Mouse (Mus musculus) forebrain, embryonic 16.5 days (tissue): ENCODE results near the gene Sipa1l1. TPM values are rescaled to one million over a fixed set of nuclear protein-coding genes. Genes with fewer than 3 reads are reported as not detected.
A peak's percentile ranks its signal among the peaks of the same experiment; 100 is the strongest.

ENCODE experiments used
- ATAC-seq: fragments of 200-750 bp; cut with Nextera tagmentation; 2 replicates; pipeline ENCODE4 v1.8.0; 2017; ENCODE audit warnings: mild to moderate bottlenecking, moderate library complexity
- H3K27ac ChIP-seq: fragments of 300-500 bp; sonication (generic); 2 replicates; pipeline ENCODE4 v1.5.1; 2014; ENCODE audit warnings: low read length, control low read depth
- H3K27me3 ChIP-seq: fragments of 300-500 bp; sonication (generic); replicated peaks from 2 replicates; pipeline ENCODE4 v1.6.1; 2014; ENCODE audit warnings: low read length; ENCODE audit not compliant: control insufficient read depth, insufficient read depth
- H3K36me3 ChIP-seq: fragments of 300-500 bp; sonication (generic); 2 replicates; pipeline ENCODE4 v1.6.1; 2014; ENCODE audit not compliant: control insufficient read depth, insufficient read depth
- H3K4me1 ChIP-seq: fragments of 300-500 bp; sonication (generic); replicated peaks from 2 replicates; pipeline ENCODE4 v1.6.1; 2014; ENCODE audit warnings: low read length; ENCODE audit not compliant: control insufficient read depth, insufficient read depth
- H3K4me2 ChIP-seq: fragments of 300-500 bp; sonication (generic); 2 replicates; pipeline ENCODE4 v1.6.1; 2014; ENCODE audit warnings: mild to moderate bottlenecking, low read length, control low read depth
- H3K4me3 ChIP-seq: fragments of 300-500 bp; sonication (generic); replicated peaks from 2 replicates; pipeline ENCODE4 v1.5.1; 2014; ENCODE audit warnings: mild to moderate bottlenecking, low read length, control low read depth
- H3K9ac ChIP-seq: fragments of 300-500 bp; sonication (generic); replicated peaks from 2 replicates; pipeline ENCODE4 v1.6.1; 2014; ENCODE audit warnings: low read depth, low read length, control low read depth
- H3K9me3 ChIP-seq: fragments of 300-500 bp; sonication (generic); 2 replicates; pipeline ENCODE4 v1.6.1; 2016; ENCODE audit warnings: low read length; ENCODE audit not compliant: control insufficient read depth
- WGBS: fragments of 180-500 bp; shearing (Covaris S2); extraction: QIAGEN DNeasy Blood & Tissue Kit; methylation state at CpG from one replicate; pipeline ENCODE4 v1.1.7; 2014; 5-methylcytosine and 5-hydroxymethylcytosine counted together
- polyA plus RNA-seq: library from polyadenylated mRNA; unstranded; fragments of >200 nt; fragmentation: Nextera tagmentation; extraction: Ambion mirVana; gene quantifications from 2 replicates; pipeline ENCODE4 v1.2.1, GENCODE M21; 2015

The Sipa1l1 gene
- polyA plus RNA-seq, 1 experiment from 2014 or later: 26.8 TPM

GRCm38 (mm10) chr12:82340196-82340918 lies 171.2 kb downstream of the Sipa1l1 start:
- H3K9me3 ChIP-seq: no peaks in the 10 kb centered on the region
- H3K27me3 ChIP-seq: no peaks in the 10 kb centered on the region
- H3K4me2 ChIP-seq: peak overlapping the region; percentile 62
- 74% methylated on average over 6 of the region's 6 CpGs for WGBS
- H3K27ac ChIP-seq: no peak overlapping the region
- no peaks in the 10 kb centered on the region for H3K36me3 ChIP-seq
- H3K9ac ChIP-seq: no peak overlapping the region
- ATAC-seq: no peak
- H3K4me1 ChIP-seq: peaks cover 14% of the 10 kb centered on the region
- H3K4me3 ChIP-seq: no peak overlapping the region; the same call in 1 of the 2 replicates

- no peaks in the 10 kb centered on the region for H3K36me3 ChIP-seq
- peaks cover 11% of the 10 kb centered on the region for H3K4me1 ChIP-seq
- ATAC-seq: no peak
- no peak overlapping the region for H3K4me3 ChIP-seq
- H3K4me2 ChIP-seq: no peak overlapping the region
- H3K27ac ChIP-seq: no peak overlapping the region
- no peak overlapping the region for H3K9ac ChIP-seq
- 98% methylated on average over 8 of the region's 8 CpGs for WGBS
- no peaks in the 10 kb centered on the region for H3K9me3 ChIP-seq
- no peaks in the 10 kb centered on the region for H3K27me3 ChIP-seq
Measured at GRCm38 (mm10) chr12:82341181-82341580, 172.1 kb downstream of the Sipa1l1 start.

- Histone ChIP-seq H3K4me2 (no peak overlapping the region), H3K27me3 (no peaks in the 10 kb centered on the region), H3K4me1 (peaks cover 11% of the 10 kb centered on the region), H3K9ac (no peak overlapping the region), H3K9me3 (no peaks in the 10 kb centered on the region), H3K27ac (no peak overlapping the region), H3K4me3 (no peak overlapping the region), H3K36me3 (no peaks in the 10 kb centered on the region)
- ATAC-seq: no peak
- 98% methylated on average over 9 of the region's 9 CpGs for WGBS
Measured at GRCm38 (mm10) chr12:82341696-82342095, 172.6 kb downstream of the Sipa1l1 start.

- Histone ChIP-seq H3K36me3 (no peaks in the 10 kb centered on the region), H3K27ac (no peak overlapping the region), H3K27me3 (no peaks in the 10 kb centered on the region), H3K9ac (no peak overlapping the region), H3K4me1 (0 out of 2 replicates have a peak, but pooled peaks cover 6% of the 10 kb centered on the region), H3K4me3 (no peak overlapping the region), H3K9me3 (no peaks in the 10 kb centered on the region), H3K4me2 (no peak overlapping the region)
- ATAC-seq: no peak
- 93% methylated on average over 11 of the region's 11 CpGs for WGBS
Measured at GRCm38 (mm10) chr12:82350082-82350481, 181.0 kb downstream of the Sipa1l1 start.

GRCm38 (mm10) chr12:82350891-82351290 lies 181.8 kb downstream of the Sipa1l1 start:
- 58% methylated on average over 6 of the region's 6 CpGs for WGBS
- H3K27me3 ChIP-seq: no peaks in the 10 kb centered on the region
- H3K4me3 ChIP-seq: no peak overlapping the region
- ATAC-seq: no peak
- H3K9ac ChIP-seq: no peak overlapping the region
- no peak overlapping the region for H3K4me2 ChIP-seq
- 0 out of 2 replicates have a peak, but pooled peaks cover 6% of the 10 kb centered on the region for H3K4me1 ChIP-seq
- H3K27ac ChIP-seq: no peak overlapping the region
- no peaks in the 10 kb centered on the region for H3K36me3 ChIP-seq
- no peaks in the 10 kb centered on the region for H3K9me3 ChIP-seq

- no peak overlapping the region for H3K27ac ChIP-seq
- 82% methylated on average over 2 of the region's 2 CpGs for WGBS
- 0 out of 2 replicates have a peak, but pooled peaks cover 3% of the 10 kb centered on the region for H3K4me1 ChIP-seq
- no peak overlapping the region for H3K4me3 ChIP-seq
- no peak overlapping the region for H3K4me2 ChIP-seq
- H3K9ac ChIP-seq: no peak overlapping the region
- no peaks in the 10 kb centered on the region for H3K27me3 ChIP-seq
- H3K9me3 ChIP-seq: no peaks in the 10 kb centered on the region
- no peak for ATAC-seq
- no peaks in the 10 kb centered on the region; the same call in 1 of the 2 replicates for H3K36me3 ChIP-seq
Measured at GRCm38 (mm10) chr12:82353660-82354059, 184.5 kb downstream of the Sipa1l1 start.

- H3K27me3 ChIP-seq: no peaks in the 10 kb centered on the region
- no peaks in the 10 kb centered on the region for H3K9me3 ChIP-seq
- ATAC-seq: no peak
- 82% methylated on average over 10 of the region's 10 CpGs for WGBS
- H3K4me1 ChIP-seq: 0 out of 2 replicates have a peak, but pooled peaks cover 3% of the 10 kb centered on the region
- H3K36me3 ChIP-seq: no peaks in the 10 kb centered on the region; the same call in 1 of the 2 replicates
- H3K27ac ChIP-seq: no peak overlapping the region
- H3K4me2 ChIP-seq: no peak overlapping the region
- H3K4me3 ChIP-seq: no peak overlapping the region
- no peak overlapping the region for H3K9ac ChIP-seq
Measured at GRCm38 (mm10) chr12:82355419-82356149, 186.5 kb downstream of the Sipa1l1 start.

- Histone ChIP-seq H3K4me2 (no peak overlapping the region), H3K4me3 (no peak overlapping the region), H3K9ac (no peak overlapping the region), H3K27ac (no peak overlapping the region), H3K9me3 (no peaks in the 10 kb centered on the region), H3K36me3 (no peaks in the 10 kb centered on the region; the same call in 1 of the 2 replicates), H3K27me3 (no peaks in the 10 kb centered on the region), H3K4me1 (no peaks in the 10 kb centered on the region)
- no peak for ATAC-seq
- 94% methylated on average over 2 of the region's 2 CpGs for WGBS
Measured at GRCm38 (mm10) chr12:82356476-82356875, 187.4 kb downstream of the Sipa1l1 start.

- Histone ChIP-seq H3K36me3 (no peaks in the 10 kb centered on the region; the same call in 1 of the 2 replicates), H3K27me3 (no peaks in the 10 kb centered on the region)
Measured at GRCm38 (mm10) chr12:82357431-82357830, 188.3 kb downstream of the Sipa1l1 start.

More at GRCm38 (mm10) chr12:82357431-82357830, 188.3 kb downstream of the Sipa1l1 start:
- WGBS: 89% methylated on average over 5 of the region's 5 CpGs
- no peaks in the 10 kb centered on the region for H3K4me1 ChIP-seq
- no peak overlapping the region for H3K4me3 ChIP-seq
- H3K9me3 ChIP-seq: no peaks in the 10 kb centered on the region
- H3K4me2 ChIP-seq: no peak overlapping the region
- no peak overlapping the region for H3K9ac ChIP-seq
- ATAC-seq: no peak
- H3K27ac ChIP-seq: no peak overlapping the region
